Mouse (Mus musculus) cortical plate, adult 2 months (tissue): ENCODE results near the gene Pcca.

Experiments used
- CTCF ChIP-seq: fragments of 200-500 bp; IDR thresholded peaks from 2 replicates; pipeline ENCODE4 v1.5.1; 2011; ENCODE audit warnings: mild to moderate bottlenecking, control low read depth, low read length; ENCODE audit not compliant: insufficient read depth; ENCODE audit errors: extremely low read depth
- POLR2A ChIP-seq: fragments of 200-500 bp; IDR thresholded peaks from 2 replicates; pipeline ENCODE4 v1.6.1; 2011; ENCODE audit warnings: mild to moderate bottlenecking, low read length, control low read depth; ENCODE audit not compliant: insufficient read depth; ENCODE audit errors: extremely low read depth

DNA sequence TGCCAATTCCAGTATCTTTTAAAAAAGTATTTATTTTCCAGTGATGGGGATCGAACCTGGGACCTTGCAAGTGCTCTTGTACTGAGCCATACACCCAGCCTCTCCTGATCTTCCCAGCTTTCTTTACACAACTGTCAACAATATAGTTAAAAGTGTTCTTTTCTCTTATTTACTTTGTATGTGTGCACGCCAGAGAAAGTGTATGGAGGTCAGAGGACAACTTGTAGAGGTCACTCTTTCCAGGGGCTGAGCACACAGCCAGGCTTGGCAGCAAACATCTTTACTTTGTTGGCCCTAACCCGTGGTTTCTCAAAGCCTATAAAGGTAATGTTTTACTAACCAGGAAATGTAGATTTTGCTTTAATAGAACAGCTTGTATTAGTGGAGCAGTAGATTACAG, 22.6 kb upstream of the Pcca start:
- TF ChIP-seq CTCF: no peak
- no peak for TF ChIP-seq POLR2A
